Mouse (Mus musculus): ENCODE data around the gene Whrn. TPM values are rescaled to one million over a fixed set of nuclear protein-coding genes. Genes with fewer than 3 reads are reported as not detected.

Gene Whrn
- polyA plus RNA-seq, 1 experiment from 2014 or later = 6.0 TPM

GRCm38 (mm10) chr4:63498346-63498745 is 2.6 kb upstream of the Whrn start:
- no peak overlapping the region for H3K4me2 ChIP-seq (replicated peaks; ENCODE audit: low read depth, low read length)
- H3K4me1 ChIP-seq (ENCODE audit: control insufficient read depth, insufficient read depth, low read length) = peaks cover 6% of the 10 kb centered on the region; the same call in 1 of the 2 replicates
- H3K36me3 ChIP-seq (ENCODE audit: control insufficient read depth, insufficient read depth, low read length) = no peaks in the 10 kb centered on the region
- H3K27ac ChIP-seq (ENCODE audit: low read length) = no peak overlapping the region
- no peak for ATAC-seq (ENCODE audit: insufficient number of reproducible peaks, insufficient read depth, low FRiP score, low read depth)
- no peak overlapping the region for H3K9ac ChIP-seq (replicated peaks; ENCODE audit: low read depth, low read length)
- no peak overlapping the region for H3K4me3 ChIP-seq (ENCODE audit: low read depth, low read length)
- 33% methylated on average over 3 of the region's 3 CpGs for WGBS
- no peaks in the 10 kb centered on the region for H3K9me3 ChIP-seq (ENCODE audit: control insufficient read depth, low read depth, low read length)
- H3K27me3 ChIP-seq (ENCODE audit: control insufficient read depth, insufficient read depth, low read length) = 0 out of 2 replicates have a peak, but pooled peaks cover 3% of the 10 kb centered on the region

- WGBS = 15% methylated on average over 5 of the region's 6 CpGs
- ATAC-seq (ENCODE audit: insufficient number of reproducible peaks, insufficient read depth, low FRiP score, low read depth) = no peak
Measured at GRCm38 (mm10) chr4:63496312-63496711, 521 bp upstream of the Whrn start.

GRCm38 (mm10) chr4:63494967-63495914 is 550 bp downstream of the Whrn start:
- H3K9me3 ChIP-seq (ENCODE audit: control insufficient read depth, low read depth, low read length) = no peaks in the 10 kb centered on the region
- H3K4me1 ChIP-seq (ENCODE audit: control insufficient read depth, insufficient read depth, low read length) = peaks cover 6% of the 10 kb centered on the region; the same call in 1 of the 2 replicates
- peak overlapping the region; percentile 57 for H3K9ac ChIP-seq (replicated peaks; ENCODE audit: low read depth, low read length)
- H3K4me2 ChIP-seq (replicated peaks; ENCODE audit: low read depth, low read length) = peak overlapping the region; percentile 94
- peak; percentile 56 for ATAC-seq (ENCODE audit: insufficient number of reproducible peaks, insufficient read depth, low FRiP score, low read depth)
- WGBS = under 1% methylated on average over 86 of the region's 107 CpGs
- peak overlapping the region; percentile 64 for H3K4me3 ChIP-seq (ENCODE audit: low read depth, low read length)
- H3K27me3 ChIP-seq (ENCODE audit: control insufficient read depth, insufficient read depth, low read length) = 0 out of 2 replicates have a peak, but pooled peaks cover 3% of the 10 kb centered on the region
- H3K36me3 ChIP-seq (ENCODE audit: control insufficient read depth, insufficient read depth, low read length) = no peaks in the 10 kb centered on the region
- no peak overlapping the region for H3K27ac ChIP-seq (ENCODE audit: low read length)

More at GRCm38 (mm10) chr4:63496312-63496711, 521 bp upstream of the Whrn start:
- Histone ChIP-seq H3K4me1 (ENCODE audit: control insufficient read depth, insufficient read depth, low read length) (peaks cover 6% of the 10 kb centered on the region; the same call in 1 of the 2 replicates), H3K9ac (replicated peaks; ENCODE audit: low read depth, low read length) (0 out of 2 replicates have a peak overlapping the region, but pooled peaks have one; percentile 2), H3K9me3 (ENCODE audit: control insufficient read depth, low read depth, low read length) (no peaks in the 10 kb centered on the region), H3K27ac (ENCODE audit: low read length) (no peak overlapping the region), H3K4me2 (replicated peaks; ENCODE audit: low read depth, low read length) (peak overlapping the region; percentile 94), H3K27me3 (ENCODE audit: control insufficient read depth, insufficient read depth, low read length) (0 out of 2 replicates have a peak, but pooled peaks cover 3% of the 10 kb centered on the region), H3K4me3 (ENCODE audit: low read depth, low read length) (peak overlapping the region; percentile 64), H3K36me3 (ENCODE audit: control insufficient read depth, insufficient read depth, low read length) (no peaks in the 10 kb centered on the region)

GRCm38 (mm10) chr4:63494401-63494966 is 1.3 kb downstream of the Whrn start:
- H3K9ac ChIP-seq (replicated peaks; ENCODE audit: low read depth, low read length) = peak overlapping the region; percentile 57; the same call in 1 of the 2 replicates
- peak; percentile 40; the same call in 1 of the 2 replicates for ATAC-seq (ENCODE audit: insufficient number of reproducible peaks, insufficient read depth, low FRiP score, low read depth)
- H3K4me1 ChIP-seq (ENCODE audit: control insufficient read depth, insufficient read depth, low read length) = peaks cover 6% of the 10 kb centered on the region; the same call in 1 of the 2 replicates
- no peak overlapping the region for H3K27ac ChIP-seq (ENCODE audit: low read length)
- 0 out of 2 replicates have a peak, but pooled peaks cover 3% of the 10 kb centered on the region for H3K27me3 ChIP-seq (ENCODE audit: control insufficient read depth, insufficient read depth, low read length)
- no peaks in the 10 kb centered on the region for H3K36me3 ChIP-seq (ENCODE audit: control insufficient read depth, insufficient read depth, low read length)
- peak overlapping the region; percentile 94 for H3K4me2 ChIP-seq (replicated peaks; ENCODE audit: low read depth, low read length)
- no peaks in the 10 kb centered on the region for H3K9me3 ChIP-seq (ENCODE audit: control insufficient read depth, low read depth, low read length)
- 3% methylated on average over 43 of the region's 43 CpGs for WGBS
- peak overlapping the region; percentile 64 for H3K4me3 ChIP-seq (ENCODE audit: low read depth, low read length)

GRCm38 (mm10) chr4:63493351-63494121 is 2.3 kb downstream of the Whrn start:
- Histone ChIP-seq H3K9me3 (ENCODE audit: control insufficient read depth, low read depth, low read length) (no peaks in the 10 kb centered on the region), H3K4me3 (ENCODE audit: low read depth, low read length) (0 out of 2 replicates have a peak overlapping the region, but pooled peaks have one; percentile 64), H3K27me3 (ENCODE audit: control insufficient read depth, insufficient read depth, low read length) (0 out of 2 replicates have a peak, but pooled peaks cover 3% of the 10 kb centered on the region), H3K36me3 (ENCODE audit: control insufficient read depth, insufficient read depth, low read length) (no peaks in the 10 kb centered on the region), H3K9ac (replicated peaks; ENCODE audit: low read depth, low read length) (no peak overlapping the region), H3K4me2 (replicated peaks; ENCODE audit: low read depth, low read length) (peak overlapping the region; percentile 94; the same call in 1 of the 2 replicates), H3K4me1 (ENCODE audit: control insufficient read depth, insufficient read depth, low read length) (peaks cover 6% of the 10 kb centered on the region; the same call in 1 of the 2 replicates), H3K27ac (ENCODE audit: low read length) (no peak overlapping the region)
- ATAC-seq (ENCODE audit: insufficient number of reproducible peaks, insufficient read depth, low FRiP score, low read depth) = no peak
- WGBS = 42% methylated on average over 9 of the region's 9 CpGs

GRCm38 (mm10) chr4:63491521-63491920 is 4.3 kb downstream of the Whrn start:
- Histone ChIP-seq H3K4me2 (replicated peaks; ENCODE audit: low read depth, low read length) (no peak overlapping the region), H3K36me3 (ENCODE audit: control insufficient read depth, insufficient read depth, low read length) (no peaks in the 10 kb centered on the region), H3K27ac (ENCODE audit: low read length) (no peak overlapping the region), H3K27me3 (ENCODE audit: control insufficient read depth, insufficient read depth, low read length) (0 out of 2 replicates have a peak, but pooled peaks cover 3% of the 10 kb centered on the region), H3K9ac (replicated peaks; ENCODE audit: low read depth, low read length) (no peak overlapping the region), H3K4me1 (ENCODE audit: control insufficient read depth, insufficient read depth, low read length) (peaks cover 6% of the 10 kb centered on the region; the same call in 1 of the 2 replicates), H3K4me3 (ENCODE audit: low read depth, low read length) (no peak overlapping the region), H3K9me3 (ENCODE audit: control insufficient read depth, low read depth, low read length) (no peaks in the 10 kb centered on the region)
- 73% methylated on average over 6 of the region's 6 CpGs for WGBS
- no peak for ATAC-seq (ENCODE audit: insufficient number of reproducible peaks, insufficient read depth, low FRiP score, low read depth)

GRCm38 (mm10) chr4:63490146-63490545 is 5.6 kb downstream of the Whrn start:
- H3K9me3 ChIP-seq (ENCODE audit: control insufficient read depth, low read depth, low read length) = no peaks in the 10 kb centered on the region
- H3K27me3 ChIP-seq (ENCODE audit: control insufficient read depth, insufficient read depth, low read length) = 0 out of 2 replicates have a peak, but pooled peaks cover 3% of the 10 kb centered on the region
- no peak overlapping the region for H3K4me2 ChIP-seq (replicated peaks; ENCODE audit: low read depth, low read length)
- H3K36me3 ChIP-seq (ENCODE audit: control insufficient read depth, insufficient read depth, low read length) = no peaks in the 10 kb centered on the region
- 66% methylated on average over 3 of the region's 3 CpGs for WGBS
- H3K4me3 ChIP-seq (ENCODE audit: low read depth, low read length) = no peak overlapping the region
- no peak overlapping the region for H3K9ac ChIP-seq (replicated peaks; ENCODE audit: low read depth, low read length)
- H3K4me1 ChIP-seq (ENCODE audit: control insufficient read depth, insufficient read depth, low read length) = peaks cover 6% of the 10 kb centered on the region; the same call in 1 of the 2 replicates
- H3K27ac ChIP-seq (ENCODE audit: low read length) = no peak overlapping the region
- no peak for ATAC-seq (ENCODE audit: insufficient number of reproducible peaks, insufficient read depth, low FRiP score, low read depth)
